Mouse (Mus musculus): ENCODE results near the gene Zfp445. TPM values are rescaled to one million over a fixed set of nuclear protein-coding genes. Genes with fewer than 3 reads are reported as not detected.

Zfp445 gene
- polyA plus RNA-seq, 1 experiment from 2014 or later: 63.1 TPM

Other genes with a start within 250 kb of the Zfp445 start
- gene Topaz1, start 118.7 kb downstream of the Zfp445 start, polyA plus RNA-seq (2014; fragmentation: Nextera tagmentation; extraction: Ambion mirVana): not detected in 2 replicates
- 6.3 TPM in 2 replicates for gene Tcaim, start 60.5 kb downstream of the Zfp445 start, polyA plus RNA-seq (2014; fragmentation: Nextera tagmentation; extraction: Ambion mirVana)
- 0.41 TPM in 1 of 2 replicates, not detected in the other for gene Gm35549, start 22.0 kb downstream of the Zfp445 start, polyA plus RNA-seq (2014; fragmentation: Nextera tagmentation; extraction: Ambion mirVana)
- gene Zkscan7, start 19.7 kb upstream of the Zfp445 start, polyA plus RNA-seq (2014; fragmentation: Nextera tagmentation; extraction: Ambion mirVana): 1.3 and 1.4 TPM in 2 replicates
- 20.8 and 23.6 TPM in 2 replicates for gene Zfp105, start 57.1 kb upstream of the Zfp445 start, polyA plus RNA-seq (2014; fragmentation: Nextera tagmentation; extraction: Ambion mirVana)
- 44.1 and 46.3 TPM in 2 replicates for gene 1110059G10Rik, start 85.0 kb upstream of the Zfp445 start, polyA plus RNA-seq (2014; fragmentation: Nextera tagmentation; extraction: Ambion mirVana)
- 24.2 and 26.4 TPM in 2 replicates for gene Kif15, start 85.0 kb upstream of the Zfp445 start, polyA plus RNA-seq (2014; fragmentation: Nextera tagmentation; extraction: Ambion mirVana)
- 24.1 and 24.8 TPM in 2 replicates for gene Tmem42, start 155.3 kb upstream of the Zfp445 start, polyA plus RNA-seq (2014; fragmentation: Nextera tagmentation; extraction: Ambion mirVana)
- gene Tgm4, start 168.7 kb upstream of the Zfp445 start, polyA plus RNA-seq (2014; fragmentation: Nextera tagmentation; extraction: Ambion mirVana): 0.20 and 0.28 TPM in 2 replicates
- gene Zdhhc3, start 247.2 kb upstream of the Zfp445 start, polyA plus RNA-seq (2014; fragmentation: Nextera tagmentation; extraction: Ambion mirVana): 50.7 and 51.2 TPM in 2 replicates
- gene Exosc7, start 247.2 kb upstream of the Zfp445 start, polyA plus RNA-seq (2014; fragmentation: Nextera tagmentation; extraction: Ambion mirVana): 103 and 108 TPM in 2 replicates